Comparison of ENCODE assay signal across 17 mouse cellular contexts in genomic region chr12:74163080-74163479, GRCm38 (mm10).
DNase-seq lines count a peak whose midpoint lies in the region; ATAC-seq and TF ChIP-seq lines count a peak whose summit lies in the region.
"Had no signal": no experiment of that assay in that cellular context is flagged by ENCODE, and none has a peak within 500 bp of the region (broad histone marks: within the 10 kb centered on the region; RNA-seq: fewer than 3 reads in every experiment).

No protein-coding gene starts in this region.

- no peak overlapping the region for H3K9ac ChIP-seq in forebrain, embryonic 16.5 days (replicated peaks; ENCODE audit: low read depth, low read length)
- no peak overlapping the region for H3K9ac ChIP-seq in forebrain, embryonic 12.5 days
- H3K9ac ChIP-seq: embryonic facial prominence, embryonic 12.5 days had no signal

- DNase-seq in frontal cortex, postnatal 14 days (ENCODE audit: low spot score in 2 of 2) = no peak
- DNase-seq in telencephalon, adult 2 months (ENCODE audit: low read depth, low spot score) = peak; percentile 58
- no peak for DNase-seq in kidney, adult 2 months
- DNase-seq: adrenal gland, adult 2 months; adrenal gland, postnatal 10 days; adrenal gland, postnatal 25 days; cerebellum, adult 11-12 months; cerebellum, adult 2 months; cerebellum, adult 9-10 months; cerebellum, postnatal 10 days; cerebellum, postnatal 25 days had no signal

- TF ChIP-seq POLR2A in kidney, adult 2 months (IDR thresholded peaks at IDR 0.05; ENCODE audit: low read depth, low read length) = no peak

- no peaks in the 10 kb centered on the region for H3K9me3 ChIP-seq in forebrain, embryonic 16.5 days (ENCODE audit: control insufficient read depth, low read length)
- no peaks in the 10 kb centered on the region for H3K9me3 ChIP-seq in forebrain, embryonic 12.5 days
- H3K9me3 ChIP-seq: embryonic facial prominence, embryonic 10.5 days; embryonic facial prominence, embryonic 12.5 days had no signal

- H3K36me3 ChIP-seq in forebrain, embryonic 16.5 days (ENCODE audit: control insufficient read depth, insufficient read depth) = no peaks in the 10 kb centered on the region
- no peaks in the 10 kb centered on the region for H3K36me3 ChIP-seq in forebrain, embryonic 12.5 days (replicated peaks)
- H3K36me3 ChIP-seq in kidney, adult 2 months (ENCODE audit: control insufficient read depth, insufficient read depth, low read length) = no peaks in the 10 kb centered on the region
- H3K36me3 ChIP-seq: embryonic facial prominence, embryonic 10.5 days; embryonic facial prominence, embryonic 12.5 days had no signal

- H3K27ac ChIP-seq in forebrain, embryonic 16.5 days (ENCODE audit: low read length) = no peak overlapping the region
- no peak overlapping the region for H3K27ac ChIP-seq in forebrain, embryonic 12.5 days
- no peak overlapping the region for H3K27ac ChIP-seq in kidney, adult 2 months (ENCODE audit: insufficient read depth, low read depth, low read length)
- H3K27ac ChIP-seq: embryonic facial prominence, embryonic 10.5 days; embryonic facial prominence, embryonic 12.5 days had no signal

- no peak overlapping the region for H3K4me3 ChIP-seq in forebrain, embryonic 16.5 days (replicated peaks; ENCODE audit: low read length)
- no peak overlapping the region for H3K4me3 ChIP-seq in forebrain, embryonic 12.5 days (replicated peaks)
- H3K4me3 ChIP-seq in kidney, adult 2 months (ENCODE audit: insufficient read depth, low read depth, low read length) = no peak overlapping the region
- H3K4me3 ChIP-seq: embryonic facial prominence, embryonic 10.5 days; embryonic facial prominence, embryonic 12.5 days had no signal

- 0 out of 2 replicates have a peak, but pooled peaks cover 3% of the 10 kb centered on the region for H3K4me1 ChIP-seq in forebrain, embryonic 16.5 days (replicated peaks; ENCODE audit: control insufficient read depth, insufficient read depth, low read length)
- no peaks in the 10 kb centered on the region; the same call in 1 of the 2 replicates for H3K4me1 ChIP-seq in forebrain, embryonic 12.5 days
- H3K4me1 ChIP-seq in kidney, adult 2 months (ENCODE audit: control insufficient read depth, insufficient read depth, low read length) = no peaks in the 10 kb centered on the region
- H3K4me1 ChIP-seq: embryonic facial prominence, embryonic 10.5 days; embryonic facial prominence, embryonic 12.5 days had no signal

- H3K4me2 ChIP-seq in forebrain, embryonic 16.5 days (ENCODE audit: low read length) = no peak overlapping the region
- H3K4me2 ChIP-seq in forebrain, embryonic 12.5 days = no peak overlapping the region
- H3K4me2 ChIP-seq: embryonic facial prominence, embryonic 12.5 days had no signal

- no peaks in the 10 kb centered on the region for H3K27me3 ChIP-seq in forebrain, embryonic 16.5 days (replicated peaks; ENCODE audit: control insufficient read depth, insufficient read depth, low read length)
- H3K27me3 ChIP-seq in forebrain, embryonic 12.5 days = no peaks in the 10 kb centered on the region
- no peaks in the 10 kb centered on the region for H3K27me3 ChIP-seq in kidney, adult 2 months (replicated peaks; ENCODE audit: control insufficient read depth, insufficient read depth, low read length)
- H3K27me3 ChIP-seq: embryonic facial prominence, embryonic 12.5 days had no signal

- ATAC-seq in forebrain, embryonic 16.5 days = peak; percentile 71
- ATAC-seq in forebrain, embryonic 12.5 days (ENCODE audit: low FRiP score) = no peak
- peak; percentile 85 for ATAC-seq in frontal cortex, adult (ENCODE audit: low TSS enrichment)
- ATAC-seq: forebrain, embryonic 14.5 days had no signal

- TF ChIP-seq CTCF in kidney, adult 2 months (conservative IDR thresholded peaks at IDR 0.05; ENCODE audit: insufficient read depth, insufficient read length, low read depth, low read length) = no peak

- 63% methylated on average over 2 of the region's 2 CpGs for WGBS in forebrain, embryonic 16.5 days
- 92% methylated on average over 2 of the region's 2 CpGs for WGBS in forebrain, embryonic 12.5 days
- 83% methylated on average over 2 of the region's 2 CpGs for WGBS in kidney, adult 2 months
